In the genomic region with DNA sequence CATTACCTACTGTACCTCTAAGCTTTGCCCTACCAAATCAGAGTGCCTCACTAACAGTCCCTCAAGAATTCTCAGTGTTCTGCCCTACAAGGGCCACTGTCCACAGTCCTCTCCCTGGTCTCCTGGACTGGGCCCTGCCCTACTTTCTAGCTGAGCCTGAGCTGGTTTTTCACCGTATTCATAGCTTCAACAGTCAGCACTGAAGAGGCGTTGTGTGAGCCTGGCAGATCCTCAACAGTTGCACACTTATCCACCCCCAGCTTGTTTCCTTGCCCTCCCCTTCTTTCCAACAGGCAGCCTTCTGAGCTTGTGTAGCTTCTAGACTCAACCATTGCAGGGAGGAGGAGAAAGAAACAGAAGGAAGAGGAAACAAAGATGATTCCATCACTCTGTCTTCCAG, we compare ENCODE assay signal across 18 mouse cellular contexts.
DNase-seq lines count a peak whose midpoint lies in the region; ATAC-seq lines count a peak whose summit lies in the region.
"Had no signal": no experiment of that assay in that cellular context is flagged by ENCODE, and none has a peak within 500 bp of the region (broad histone marks: within the 10 kb centered on the region; RNA-seq: fewer than 3 reads in every experiment).

No protein-coding gene starts in this region.

- peak; percentile 60 to 81 for DNase-seq in left cerebral cortex, adult 18-20 months (ENCODE audit: low spot score in 2 of 2)
- DNase-seq in left cerebral cortex, postnatal 10 days (ENCODE audit: extremely low spot score in 1 of 2, low spot score in 2 of 2), result no peak
- peak; percentile 58 to 84 for DNase-seq in frontal cortex, postnatal 36 days (ENCODE audit: low spot score in 2 of 2)
- peak; percentile 53 to 71 for DNase-seq in left cerebral cortex, postnatal 14 days (ENCODE audit: low spot score in 2 of 2)
- DNase-seq in kidney, adult 11 months, result no peak
- no peak for DNase-seq in kidney, adult 8-10 months
- DNase-seq: adrenal gland, postnatal 14 days; cerebellum, adult 18-20 months; heart, postnatal 14 days; kidney, adult 18-20 months; lung, adult 18-20 months; thymus, adult 18-20 months had no signal

- H3K9ac ChIP-seq in hindbrain, embryonic 12.5 days, result no peak overlapping the region
- H3K9ac ChIP-seq: forebrain, embryonic 15.5 days; hindbrain, embryonic 15.5 days; neural tube, embryonic 12.5 days had no signal

- H3K4me1 ChIP-seq in hindbrain, embryonic 12.5 days, result no peaks in the 10 kb centered on the region
- H3K4me1 ChIP-seq: forebrain, embryonic 15.5 days; hindbrain, embryonic 15.5 days; neural tube, embryonic 12.5 days had no signal

- ATAC-seq in hindbrain, embryonic 12.5 days (ENCODE audit: low FRiP score), result no peak
- ATAC-seq: forebrain, embryonic 15.5 days had no signal

- 89% methylated on average over 2 of the region's 2 CpGs for WGBS in hindbrain, embryonic 12.5 days

- no peaks in the 10 kb centered on the region for H3K36me3 ChIP-seq in hindbrain, embryonic 12.5 days
- H3K36me3 ChIP-seq: forebrain, embryonic 15.5 days; hindbrain, embryonic 15.5 days; neural tube, embryonic 12.5 days had no signal

- H3K4me3 ChIP-seq in hindbrain, embryonic 12.5 days, result no peak overlapping the region
- H3K4me3 ChIP-seq: erythroblast, embryonic 14.5 days; forebrain, embryonic 15.5 days; hindbrain, embryonic 15.5 days; neural tube, embryonic 12.5 days had no signal

- intact Hi-C loops in left cerebral cortex, postnatal 10 days (cut with DNase I), result no loop called here
- intact Hi-C loops in left cerebral cortex, postnatal 14 days (cut with DNase I), result no loop called here

- no peak overlapping the region for H3K27ac ChIP-seq in hindbrain, embryonic 12.5 days
- H3K27ac ChIP-seq: forebrain, embryonic 15.5 days; hindbrain, embryonic 15.5 days; neural tube, embryonic 12.5 days had no signal

- H3K9me3 ChIP-seq in hindbrain, embryonic 12.5 days (replicated peaks), result no peaks in the 10 kb centered on the region
- H3K9me3 ChIP-seq: forebrain, embryonic 15.5 days; hindbrain, embryonic 15.5 days; neural tube, embryonic 12.5 days had no signal

- no peak overlapping the region for H3K4me2 ChIP-seq in hindbrain, embryonic 12.5 days (replicated peaks)
- H3K4me2 ChIP-seq: forebrain, embryonic 15.5 days; heart, embryonic 11.5 days; hindbrain, embryonic 15.5 days; neural tube, embryonic 12.5 days had no signal

- no peaks in the 10 kb centered on the region for H3K27me3 ChIP-seq in hindbrain, embryonic 12.5 days
- H3K27me3 ChIP-seq: forebrain, embryonic 15.5 days; hindbrain, embryonic 15.5 days; neural tube, embryonic 12.5 days had no signal

Comparison
In these comparisons a context has a peak if more than half of its experiments do, and no peak if none do; other contexts are left out.
1. DNase-seq: peak in left cerebral cortex, adult 18-20 months (2 of 2), frontal cortex, postnatal 36 days (2 of 2) and left cerebral cortex, postnatal 14 days (2 of 2); none in left cerebral cortex, postnatal 10 days (0 of 2), kidney, adult 11 months (single experiment) and kidney, adult 8-10 months (0 of 2).